ENCODE assay signal across 28 mouse cellular contexts in genomic region chr16:78134531-78134930, GRCm38 (mm10).
DNase-seq lines count a peak whose midpoint lies in the region; ATAC-seq and TF ChIP-seq lines count a peak whose summit lies in the region.
"Had no signal": no experiment of that assay in that cellular context is flagged by ENCODE, and none has a peak within 500 bp of the region (broad histone marks: within the 10 kb centered on the region; RNA-seq: fewer than 3 reads in every experiment).

No protein-coding gene starts in this region.

- H3K9me3 ChIP-seq in lung, embryonic 14.5 days (ENCODE audit: low read depth, low read length), result no peaks in the 10 kb centered on the region
- H3K9me3 ChIP-seq: embryonic facial prominence, embryonic 10.5 days; forebrain, embryonic 12.5 days; forebrain, embryonic 15.5 days; hindbrain, embryonic 10.5 days; hindbrain, embryonic 13.5 days; intestine, embryonic 15.5 days had no signal

- H3K4me1 ChIP-seq in lung, embryonic 14.5 days (ENCODE audit: insufficient read depth), result no peaks in the 10 kb centered on the region; the same call in 1 of the 2 replicates
- H3K4me1 ChIP-seq: embryonic facial prominence, embryonic 10.5 days; embryonic facial prominence, embryonic 13.5 days; forebrain, embryonic 12.5 days; forebrain, embryonic 15.5 days; hindbrain, embryonic 10.5 days; hindbrain, embryonic 13.5 days; intestine, embryonic 15.5 days had no signal

- peak; percentile 27 for DNase-seq in adrenal gland, adult 2 months
- DNase-seq in adrenal gland, adult 18-20 months (ENCODE audit: low spot score in 2 of 2), result no peak
- peak; percentile 1 to 17 for DNase-seq in heart, adult 18-20 months
- DNase-seq in heart, adult 11 months, result no peak
- DNase-seq in lung, embryonic 14.5 days, result peak; percentile 55
- no peak for DNase-seq in lung, adult 18-20 months
- DNase-seq: B cell, adult 2 months; cerebellum, adult 11-12 months; cerebellum, adult 8-10 months; cerebellum, postnatal 10 days; cerebellum, postnatal 36 days; embryo, embryonic 11 days; gastrocnemius, postnatal 25 days; kidney, adult 11 months; kidney, adult 8-10 months had no signal

- H3K4me2 ChIP-seq in lung, embryonic 14.5 days, result no peak overlapping the region
- H3K4me2 ChIP-seq: embryonic facial prominence, embryonic 13.5 days; forebrain, embryonic 12.5 days; forebrain, embryonic 15.5 days; heart, embryonic 13.5 days; hindbrain, embryonic 13.5 days; intestine, embryonic 15.5 days had no signal

- peak; percentile 16; the same call in 1 of the 2 replicates for ATAC-seq in lung, embryonic 14.5 days (ENCODE audit: insufficient read depth)
- ATAC-seq: forebrain, embryonic 15.5 days; hindbrain, embryonic 16.5 days; intestine, embryonic 15.5 days; Patski had no signal

- H3K9ac ChIP-seq in lung, embryonic 14.5 days, result no peak overlapping the region
- H3K9ac ChIP-seq: embryonic facial prominence, embryonic 13.5 days; forebrain, embryonic 12.5 days; forebrain, embryonic 15.5 days; heart, embryonic 13.5 days; hindbrain, embryonic 13.5 days; intestine, embryonic 15.5 days had no signal

- H3K36me3 ChIP-seq in lung, embryonic 14.5 days (ENCODE audit: insufficient read depth), result no peaks in the 10 kb centered on the region
- H3K36me3 ChIP-seq: embryonic facial prominence, embryonic 10.5 days; embryonic facial prominence, embryonic 13.5 days; forebrain, embryonic 12.5 days; forebrain, embryonic 15.5 days; G1E; heart, embryonic 13.5 days; hindbrain, embryonic 10.5 days; hindbrain, embryonic 13.5 days; intestine, embryonic 15.5 days had no signal

- H3K27ac ChIP-seq in lung, embryonic 14.5 days (ENCODE audit: low read depth), result 0 out of 2 replicates have a peak overlapping the region, but pooled peaks have one; percentile 74
- H3K27ac ChIP-seq: embryonic facial prominence, embryonic 10.5 days; embryonic facial prominence, embryonic 13.5 days; forebrain, embryonic 12.5 days; forebrain, embryonic 15.5 days; heart, embryonic 13.5 days; hindbrain, embryonic 10.5 days; hindbrain, embryonic 13.5 days; intestine, embryonic 15.5 days had no signal

- H3K4me3 ChIP-seq in lung, embryonic 14.5 days (ENCODE audit: low read depth, low read length), result no peak overlapping the region
- H3K4me3 ChIP-seq: embryonic facial prominence, embryonic 10.5 days; embryonic facial prominence, embryonic 13.5 days; erythroblast, embryonic 14.5 days; forebrain, embryonic 12.5 days; forebrain, embryonic 15.5 days; heart, embryonic 13.5 days; hindbrain, embryonic 10.5 days; hindbrain, embryonic 13.5 days; intestine, embryonic 15.5 days had no signal

- no peak for TF ChIP-seq CTCF in lung, embryonic 14.5 days (IDR thresholded peaks at IDR 0.05; ENCODE audit: low read depth)

- 57% methylated on average over 7 of the region's 7 CpGs for WGBS in lung, embryonic 14.5 days

- H3K27me3 ChIP-seq in lung, embryonic 14.5 days (ENCODE audit: insufficient read depth, low read length), result no peaks in the 10 kb centered on the region
- H3K27me3 ChIP-seq: CH12.LX; embryonic facial prominence, embryonic 13.5 days; forebrain, embryonic 12.5 days; forebrain, embryonic 15.5 days; heart, embryonic 13.5 days; hindbrain, embryonic 13.5 days; intestine, embryonic 15.5 days had no signal

Comparison
In these comparisons a context has a peak if more than half of its experiments do, and no peak if none do; other contexts are left out.
1. DNase-seq: peak in adrenal gland, adult 2 months (single experiment), heart, adult 18-20 months (2 of 2) and lung, embryonic 14.5 days (single experiment); none in adrenal gland, adult 18-20 months (0 of 2), heart, adult 11 months (single experiment) and lung, adult 18-20 months (0 of 2).